Mouse (Mus musculus) forebrain, embryonic 14.5 days (tissue): ENCODE measurements at regions not wholly inside any gene's neighbourhood (a gene's known extent, or its start where the extent isn't known, plus 50 kb on each side); places are given as distances from the start of the nearest gene placed in this dataset.

ENCODE experiments used
- ATAC-seq: fragments of 200-750 bp; cut with Nextera tagmentation; 2 replicates; pipeline ENCODE4 v1.8.0; 2017; ENCODE audit warnings: mild to moderate bottlenecking, moderate library complexity
- DNase-seq: peaks from one replicate; pipeline ENCODE4 v3.0.0-alpha.2; 2015; ENCODE audit warnings: low spot score
- H3K27ac ChIP-seq: fragments of 300-500 bp; sonication (generic); 2 replicates; pipeline ENCODE4 v1.5.1; 2014; ENCODE audit warnings: low read depth, mild to moderate bottlenecking, control low read depth, low read length, moderate library complexity
- H3K27me3 ChIP-seq: fragments of 300-500 bp; sonication (generic); replicated peaks from 2 replicates; pipeline ENCODE4 v1.6.1; 2014; ENCODE audit warnings: low read length, control low read depth, mixed read lengths; ENCODE audit not compliant: control insufficient read depth, insufficient read depth
- H3K36me3 ChIP-seq: fragments of 300-500 bp; sonication (generic); 2 replicates; pipeline ENCODE4 v1.6.1; 2014; ENCODE audit warnings: low read length, control low read depth; ENCODE audit not compliant: control insufficient read depth, insufficient read depth
- H3K4me1 ChIP-seq: fragments of 300-500 bp; sonication (generic); 2 replicates; pipeline ENCODE4 v1.6.1; 2014; ENCODE audit warnings: antibody characterized with exemption, low read length, control low read depth; ENCODE audit not compliant: control insufficient read depth, insufficient read depth
- H3K4me2 ChIP-seq: fragments of 300-500 bp; sonication (generic); 2 replicates; pipeline ENCODE4 v1.6.1; 2014; ENCODE audit warnings: mild to moderate bottlenecking, control low read depth, low read length
- H3K4me3 ChIP-seq: fragments of 300-500 bp; sonication (generic); 2 replicates; pipeline ENCODE4 v1.5.1; 2014; ENCODE audit warnings: low read depth, low read length, control low read depth
- H3K9ac ChIP-seq: fragments of 300-500 bp; sonication (generic); 2 replicates; pipeline ENCODE4 v1.6.1; 2014; ENCODE audit warnings: mild to moderate bottlenecking, low read length, control low read depth, moderate library complexity
- H3K9me3 ChIP-seq: fragments of 300-500 bp; sonication (generic); replicated peaks from 2 replicates; pipeline ENCODE4 v1.6.1; 2016; ENCODE audit warnings: low read length, control low read depth, mixed read lengths; ENCODE audit not compliant: control insufficient read depth
- WGBS: fragments of 180-500 bp; shearing (Covaris S2); extraction: QIAGEN DNeasy Blood & Tissue Kit; methylation state at CpG from one replicate; pipeline ENCODE4 v1.1.7; 2014; 5-methylcytosine and 5-hydroxymethylcytosine counted together

- no peak overlapping the region for H3K9ac ChIP-seq
- no peaks in the 10 kb centered on the region for H3K36me3 ChIP-seq
- H3K27ac ChIP-seq, result no peak overlapping the region
- peak; percentile 56 for DNase-seq
- 83% methylated on average over 2 of the region's 2 CpGs for WGBS
- no peak for ATAC-seq
- H3K4me2 ChIP-seq, result no peak overlapping the region
- H3K9me3 ChIP-seq, result no peaks in the 10 kb centered on the region
- H3K4me1 ChIP-seq, result no peaks in the 10 kb centered on the region
- H3K4me3 ChIP-seq, result no peak overlapping the region
- no peaks in the 10 kb centered on the region for H3K27me3 ChIP-seq
Measured at GRCm38 (mm10) chr1:114236316-114236715, 1448.2 kb upstream of the Cntnap5a start.
